Mouse (Mus musculus): Measurements from ENCODE around the gene Hist1h2ad. TPM values are rescaled to one million over a fixed set of nuclear protein-coding genes. Genes with fewer than 3 reads are reported as not detected.

Gene Hist1h2ad
- polyA plus RNA-seq, 1 experiment from 2014 or later: not detected

Other genes with a start within 250 kb of the Hist1h2ad start
- gene Zfp322a, start 205.2 kb upstream of the Hist1h2ad start, polyA plus RNA-seq (2014; fragmentation: Illumina TruSeq; extraction: RNeasy Lipid Tissue Mini Kit (QIAGEN cat#74804); ENCODE audit: insufficient read depth, low read depth, low replicate concordance): 7.0 TPM
- gene Abt1, start 150.5 kb upstream of the Hist1h2ad start, polyA plus RNA-seq (2014; fragmentation: Illumina TruSeq; extraction: RNeasy Lipid Tissue Mini Kit (QIAGEN cat#74804); ENCODE audit: insufficient read depth, low read depth, low replicate concordance): 4.5 TPM
- gene Btn1a1, start 108.5 kb upstream of the Hist1h2ad start, polyA plus RNA-seq (2014; fragmentation: Illumina TruSeq; extraction: RNeasy Lipid Tissue Mini Kit (QIAGEN cat#74804); ENCODE audit: insufficient read depth, low read depth, low replicate concordance): not detected
- not detected for gene Btn2a2, start 85.5 kb upstream of the Hist1h2ad start, polyA plus RNA-seq (2014; fragmentation: Illumina TruSeq; extraction: RNeasy Lipid Tissue Mini Kit (QIAGEN cat#74804); ENCODE audit: insufficient read depth, low read depth, low replicate concordance)
- gene Hist1h4h, start 43.3 kb upstream of the Hist1h2ad start, polyA plus RNA-seq (2014; fragmentation: Illumina TruSeq; extraction: RNeasy Lipid Tissue Mini Kit (QIAGEN cat#74804); ENCODE audit: insufficient read depth, low read depth, low replicate concordance): 16.1 TPM
- gene Hist1h2af, start 40.5 kb upstream of the Hist1h2ad start, polyA plus RNA-seq (2014; fragmentation: Illumina TruSeq; extraction: RNeasy Lipid Tissue Mini Kit (QIAGEN cat#74804); ENCODE audit: insufficient read depth, low read depth, low replicate concordance): not detected
- not detected for gene Hist1h3g, start 39.0 kb upstream of the Hist1h2ad start, polyA plus RNA-seq (2014; fragmentation: Illumina TruSeq; extraction: RNeasy Lipid Tissue Mini Kit (QIAGEN cat#74804); ENCODE audit: insufficient read depth, low read depth, low replicate concordance)
- 0.28 TPM for gene Hist1h2bh, start 31.0 kb upstream of the Hist1h2ad start, polyA plus RNA-seq (2014; fragmentation: Illumina TruSeq; extraction: RNeasy Lipid Tissue Mini Kit (QIAGEN cat#74804); ENCODE audit: insufficient read depth, low read depth, low replicate concordance)
- not detected for gene Hist1h3f, start 30.3 kb upstream of the Hist1h2ad start, polyA plus RNA-seq (2014; fragmentation: Illumina TruSeq; extraction: RNeasy Lipid Tissue Mini Kit (QIAGEN cat#74804); ENCODE audit: insufficient read depth, low read depth, low replicate concordance)
- not detected for gene Hist1h4f, start 22.7 kb upstream of the Hist1h2ad start, polyA plus RNA-seq (2014; fragmentation: Illumina TruSeq; extraction: RNeasy Lipid Tissue Mini Kit (QIAGEN cat#74804); ENCODE audit: insufficient read depth, low read depth, low replicate concordance)
- 0.08 TPM for gene Hist1h1d, start 21.1 kb upstream of the Hist1h2ad start, polyA plus RNA-seq (2014; fragmentation: Illumina TruSeq; extraction: RNeasy Lipid Tissue Mini Kit (QIAGEN cat#74804); ENCODE audit: insufficient read depth, low read depth, low replicate concordance)
- not detected for gene Hist1h3e, start 12.0 kb upstream of the Hist1h2ad start, polyA plus RNA-seq (2014; fragmentation: Illumina TruSeq; extraction: RNeasy Lipid Tissue Mini Kit (QIAGEN cat#74804); ENCODE audit: insufficient read depth, low read depth, low replicate concordance)
- gene Hist1h2ae, start 3.2 kb upstream of the Hist1h2ad start, polyA plus RNA-seq (2014; fragmentation: Illumina TruSeq; extraction: RNeasy Lipid Tissue Mini Kit (QIAGEN cat#74804); ENCODE audit: insufficient read depth, low read depth, low replicate concordance): not detected
- gene Hist1h2bg, start 3.0 kb upstream of the Hist1h2ad start, polyA plus RNA-seq (2014; fragmentation: Illumina TruSeq; extraction: RNeasy Lipid Tissue Mini Kit (QIAGEN cat#74804); ENCODE audit: insufficient read depth, low read depth, low replicate concordance): 1.5 TPM
- not detected for gene Hist1h2bf, start 185 bp upstream of the Hist1h2ad start, polyA plus RNA-seq (2014; fragmentation: Illumina TruSeq; extraction: RNeasy Lipid Tissue Mini Kit (QIAGEN cat#74804); ENCODE audit: insufficient read depth, low read depth, low replicate concordance)
- 1.1 TPM for gene Hist1h3d, start 1.4 kb downstream of the Hist1h2ad start, polyA plus RNA-seq (2014; fragmentation: Illumina TruSeq; extraction: RNeasy Lipid Tissue Mini Kit (QIAGEN cat#74804); ENCODE audit: insufficient read depth, low read depth, low replicate concordance)
- gene Hist1h4d, start 7.2 kb downstream of the Hist1h2ad start, polyA plus RNA-seq (2014; fragmentation: Illumina TruSeq; extraction: RNeasy Lipid Tissue Mini Kit (QIAGEN cat#74804); ENCODE audit: insufficient read depth, low read depth, low replicate concordance): not detected
- 2.7 TPM for gene Hist1h2be, start 46.7 kb downstream of the Hist1h2ad start, polyA plus RNA-seq (2014; fragmentation: Illumina TruSeq; extraction: RNeasy Lipid Tissue Mini Kit (QIAGEN cat#74804); ENCODE audit: insufficient read depth, low read depth, low replicate concordance)
- 0.40 TPM for gene Hist1h1e, start 48.2 kb downstream of the Hist1h2ad start, polyA plus RNA-seq (2014; fragmentation: Illumina TruSeq; extraction: RNeasy Lipid Tissue Mini Kit (QIAGEN cat#74804); ENCODE audit: insufficient read depth, low read depth, low replicate concordance)
- 0.25 TPM for gene Hist1h2ac, start 109.6 kb downstream of the Hist1h2ad start, polyA plus RNA-seq (2014; fragmentation: Illumina TruSeq; extraction: RNeasy Lipid Tissue Mini Kit (QIAGEN cat#74804); ENCODE audit: insufficient read depth, low read depth, low replicate concordance)
- 123 TPM for gene Hist1h2bc, start 109.8 kb downstream of the Hist1h2ad start, polyA plus RNA-seq (2014; fragmentation: Illumina TruSeq; extraction: RNeasy Lipid Tissue Mini Kit (QIAGEN cat#74804); ENCODE audit: insufficient read depth, low read depth, low replicate concordance)
- not detected for gene Hist1h1t, start 121.4 kb downstream of the Hist1h2ad start, polyA plus RNA-seq (2014; fragmentation: Illumina TruSeq; extraction: RNeasy Lipid Tissue Mini Kit (QIAGEN cat#74804); ENCODE audit: insufficient read depth, low read depth, low replicate concordance)
- 0.68 TPM for gene Hist1h4c, start 124.1 kb downstream of the Hist1h2ad start, polyA plus RNA-seq (2014; fragmentation: Illumina TruSeq; extraction: RNeasy Lipid Tissue Mini Kit (QIAGEN cat#74804); ENCODE audit: insufficient read depth, low read depth, low replicate concordance)
- 21.9 TPM for gene Hfe, start 136.5 kb downstream of the Hist1h2ad start, polyA plus RNA-seq (2014; fragmentation: Illumina TruSeq; extraction: RNeasy Lipid Tissue Mini Kit (QIAGEN cat#74804); ENCODE audit: insufficient read depth, low read depth, low replicate concordance)
- gene Hist1h1c, start 164.4 kb downstream of the Hist1h2ad start, polyA plus RNA-seq (2014; fragmentation: Illumina TruSeq; extraction: RNeasy Lipid Tissue Mini Kit (QIAGEN cat#74804); ENCODE audit: insufficient read depth, low read depth, low replicate concordance): 58.8 TPM
- not detected for gene Hist1h3c, start 171.2 kb downstream of the Hist1h2ad start, polyA plus RNA-seq (2014; fragmentation: Illumina TruSeq; extraction: RNeasy Lipid Tissue Mini Kit (QIAGEN cat#74804); ENCODE audit: insufficient read depth, low read depth, low replicate concordance)
- not detected for gene Hist1h2bb, start 172.4 kb downstream of the Hist1h2ad start, polyA plus RNA-seq (2014; fragmentation: Illumina TruSeq; extraction: RNeasy Lipid Tissue Mini Kit (QIAGEN cat#74804); ENCODE audit: insufficient read depth, low read depth, low replicate concordance)
- not detected for gene Hist1h2ab, start 176.7 kb downstream of the Hist1h2ad start, polyA plus RNA-seq (2014; fragmentation: Illumina TruSeq; extraction: RNeasy Lipid Tissue Mini Kit (QIAGEN cat#74804); ENCODE audit: insufficient read depth, low read depth, low replicate concordance)
- not detected for gene Hist1h3b, start 177.9 kb downstream of the Hist1h2ad start, polyA plus RNA-seq (2014; fragmentation: Illumina TruSeq; extraction: RNeasy Lipid Tissue Mini Kit (QIAGEN cat#74804); ENCODE audit: insufficient read depth, low read depth, low replicate concordance)
- not detected for gene Hist1h4b, start 182.6 kb downstream of the Hist1h2ad start, polyA plus RNA-seq (2014; fragmentation: Illumina TruSeq; extraction: RNeasy Lipid Tissue Mini Kit (QIAGEN cat#74804); ENCODE audit: insufficient read depth, low read depth, low replicate concordance)
- not detected for gene Hist1h4a, start 186.8 kb downstream of the Hist1h2ad start, polyA plus RNA-seq (2014; fragmentation: Illumina TruSeq; extraction: RNeasy Lipid Tissue Mini Kit (QIAGEN cat#74804); ENCODE audit: insufficient read depth, low read depth, low replicate concordance)
- gene Hist1h3a, start 188.0 kb downstream of the Hist1h2ad start, polyA plus RNA-seq (2014; fragmentation: Illumina TruSeq; extraction: RNeasy Lipid Tissue Mini Kit (QIAGEN cat#74804); ENCODE audit: insufficient read depth, low read depth, low replicate concordance): not detected
- not detected for gene Hist1h1a, start 189.3 kb downstream of the Hist1h2ad start, polyA plus RNA-seq (2014; fragmentation: Illumina TruSeq; extraction: RNeasy Lipid Tissue Mini Kit (QIAGEN cat#74804); ENCODE audit: insufficient read depth, low read depth, low replicate concordance)
- not detected for gene Trim38, start 195.5 kb downstream of the Hist1h2ad start, polyA plus RNA-seq (2014; fragmentation: Illumina TruSeq; extraction: RNeasy Lipid Tissue Mini Kit (QIAGEN cat#74804); ENCODE audit: insufficient read depth, low read depth, low replicate concordance)
- gene Slc17a2, start 232.6 kb downstream of the Hist1h2ad start, polyA plus RNA-seq (2014; fragmentation: Illumina TruSeq; extraction: RNeasy Lipid Tissue Mini Kit (QIAGEN cat#74804); ENCODE audit: insufficient read depth, low read depth, low replicate concordance): 0.34 TPM

Measured in lung, adult 10 weeks (tissue).